Mouse (Mus musculus): ENCODE measurements around the gene Zhx3. TPM values are rescaled to one million over a fixed set of nuclear protein-coding genes. Genes with fewer than 3 reads are reported as not detected.

The Zhx3 gene
- polyA plus RNA-seq, 1 experiment from 2014 or later, result 14.9 TPM

GRCm38 (mm10) chr2:160731117-160731838, 141.5 kb downstream of the Zhx3 start, which contains the start of gene Plcg1:
Gene Plcg1 (plus strand): TSS chr2:160731300.
- under 1% methylated on average over 70 of the region's 99 CpGs for WGBS

GRCm38 (mm10) chr2:160730797-160731116, 142.0 kb downstream of the Zhx3 start:
- H3K9me3 ChIP-seq, result no peaks in the 10 kb centered on the region
- H3K36me3 ChIP-seq, result peaks cover 28% of the 10 kb centered on the region
- H3K4me2 ChIP-seq, result peak overlapping the region; percentile 98
- ATAC-seq (ENCODE audit: low read depth), result no peak
- 9% methylated on average over 19 of the region's 19 CpGs for WGBS
- no peaks in the 10 kb centered on the region for H3K27me3 ChIP-seq
- peak overlapping the region; percentile 98 for H3K27ac ChIP-seq (replicated peaks)
- H3K4me1 ChIP-seq (replicated peaks), result peaks cover 48% of the 10 kb centered on the region
- H3K4me3 ChIP-seq, result peak overlapping the region; percentile 66
- peak overlapping the region; percentile 98 for H3K9ac ChIP-seq

More at GRCm38 (mm10) chr2:160731117-160731838, 141.5 kb downstream of the Zhx3 start, which contains the start of gene Plcg1:
- H3K4me3 ChIP-seq, result peak within 1 kb of the TSS; percentile 66
- peaks cover 30% of the 10 kb centered on the region for H3K36me3 ChIP-seq
- peaks cover 54% of the 10 kb centered on the region for H3K4me1 ChIP-seq (replicated peaks)
- H3K4me2 ChIP-seq, result peak within 1 kb of the TSS; percentile 98
- no peaks in the 10 kb centered on the region for H3K9me3 ChIP-seq
- ATAC-seq (ENCODE audit: low read depth), result peak; percentile 97
- H3K27ac ChIP-seq (replicated peaks), result peak within 1 kb of the TSS; percentile 98
- H3K9ac ChIP-seq, result peak within 1 kb of the TSS; percentile 98
- no peaks in the 10 kb centered on the region for H3K27me3 ChIP-seq

- peak overlapping the region; percentile 98 for H3K9ac ChIP-seq
- no peak for ATAC-seq (ENCODE audit: low read depth)
- peak overlapping the region; percentile 66 for H3K4me3 ChIP-seq
- H3K36me3 ChIP-seq, result peaks cover 28% of the 10 kb centered on the region
- WGBS, result 29% methylated on average over 17 of the region's 17 CpGs
- peaks cover 42% of the 10 kb centered on the region for H3K4me1 ChIP-seq (replicated peaks)
- H3K4me2 ChIP-seq, result peak overlapping the region; percentile 98
- peak overlapping the region; percentile 98 for H3K27ac ChIP-seq (replicated peaks)
- no peaks in the 10 kb centered on the region for H3K27me3 ChIP-seq
- no peaks in the 10 kb centered on the region for H3K9me3 ChIP-seq
These were observed 142.7 kb downstream of the Zhx3 start for GRCm38 (mm10) chr2:160729851-160730796.

- Histone ChIP-seq H3K36me3 (peaks cover 26% of the 10 kb centered on the region), H3K27me3 (no peaks in the 10 kb centered on the region), H3K9me3 (no peaks in the 10 kb centered on the region), H3K4me2 (no peak overlapping the region), H3K27ac (replicated peaks) (no peak overlapping the region), H3K9ac (no peak overlapping the region), H3K4me3 (no peak overlapping the region), H3K4me1 (replicated peaks) (peaks cover 35% of the 10 kb centered on the region)
- 88% methylated on average over 2 of the region's 2 CpGs for WGBS
- ATAC-seq (ENCODE audit: low read depth), result no peak
These were observed 143.4 kb downstream of the Zhx3 start for GRCm38 (mm10) chr2:160729436-160729835.

DNA sequence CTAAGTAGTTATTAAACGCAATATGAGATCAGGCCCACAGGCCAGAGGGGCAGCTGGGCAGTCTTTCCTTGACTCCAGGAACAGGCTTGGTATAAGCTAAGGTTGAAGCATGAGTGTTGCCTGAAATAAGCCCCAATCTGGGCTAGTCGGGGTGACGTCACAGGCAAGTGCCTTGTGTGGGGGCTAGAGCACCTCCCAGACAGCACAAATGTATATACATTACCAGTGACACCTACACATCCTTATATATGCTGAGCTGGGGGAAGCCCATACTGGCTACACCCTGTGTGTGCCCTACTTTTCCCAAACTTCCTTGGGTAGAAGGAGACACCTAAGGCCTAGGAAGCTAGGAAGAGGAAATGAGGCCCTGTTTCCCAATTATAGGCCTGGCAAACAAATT, 143.8 kb downstream of the Zhx3 start:
- Histone ChIP-seq H3K36me3 (peaks cover 26% of the 10 kb centered on the region), H3K27me3 (no peaks in the 10 kb centered on the region), H3K4me2 (no peak overlapping the region), H3K9ac (no peak overlapping the region), H3K4me3 (no peak overlapping the region), H3K27ac (replicated peaks) (no peak overlapping the region), H3K4me1 (replicated peaks) (peaks cover 31% of the 10 kb centered on the region), H3K9me3 (no peaks in the 10 kb centered on the region)
- ATAC-seq (ENCODE audit: low read depth), result no peak
- 91% methylated on average over 3 of the region's 3 CpGs for WGBS

DNA sequence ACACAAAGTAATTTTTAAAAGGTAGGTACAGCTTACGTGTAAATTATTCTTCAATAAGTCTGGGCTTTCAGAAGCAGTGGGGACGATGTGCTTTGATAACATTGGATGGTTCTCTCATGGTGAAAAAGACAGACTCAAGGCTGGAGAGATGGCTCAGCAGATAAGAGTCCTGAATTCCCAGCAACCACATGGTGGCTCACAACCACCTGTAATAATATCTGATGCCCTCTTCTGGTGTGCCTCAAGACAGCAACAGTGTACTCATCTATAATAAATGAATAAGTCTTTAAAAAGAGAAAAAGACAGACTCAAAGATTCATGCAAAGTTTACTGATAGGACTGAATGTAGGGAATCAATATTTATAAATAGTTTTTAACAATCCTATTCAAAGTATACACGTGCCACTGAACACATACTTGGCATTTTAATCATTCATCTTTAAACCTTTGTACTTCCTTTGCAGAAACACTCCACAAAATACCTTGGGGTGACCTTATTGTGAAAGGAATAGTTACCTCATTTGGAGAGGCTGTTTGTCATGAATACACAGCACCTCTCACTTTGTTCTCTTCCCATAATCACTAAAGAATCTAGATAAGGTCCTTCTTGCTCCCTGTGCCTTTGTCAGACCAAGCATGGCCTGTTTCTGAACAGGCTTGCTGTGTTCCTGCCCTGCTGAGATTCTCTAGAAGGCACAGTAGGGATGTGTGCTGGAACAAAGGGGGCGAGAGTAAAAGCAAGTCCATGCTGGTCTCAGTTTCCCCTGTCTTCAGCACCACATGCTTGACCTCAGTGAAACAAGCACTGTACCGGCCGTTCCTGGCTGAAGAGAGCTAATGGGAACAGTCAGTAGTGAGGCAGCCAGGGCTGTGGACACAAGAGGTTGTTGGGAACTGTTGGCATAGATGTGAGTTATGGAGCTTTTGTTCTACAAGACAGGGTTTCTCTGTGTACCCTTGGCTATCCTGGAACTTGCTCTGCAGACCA, 146.6 kb downstream of the Zhx3 start:
- Histone ChIP-seq H3K36me3 (peaks cover 48% of the 10 kb centered on the region), H3K4me1 (replicated peaks) (peaks cover 11% of the 10 kb centered on the region), H3K4me2 (no peak overlapping the region), H3K4me3 (no peak overlapping the region), H3K27ac (replicated peaks) (no peak overlapping the region), H3K9ac (no peak overlapping the region), H3K27me3 (no peaks in the 10 kb centered on the region), H3K9me3 (no peaks in the 10 kb centered on the region)
- 86% methylated on average over 6 of the region's 6 CpGs for WGBS
- no peak for ATAC-seq (ENCODE audit: low read depth)

- Histone ChIP-seq H3K27ac (replicated peaks) (no peak overlapping the region), H3K9ac (no peak overlapping the region), H3K4me1 (replicated peaks) (no peaks in the 10 kb centered on the region), H3K36me3 (peaks cover 63% of the 10 kb centered on the region), H3K27me3 (no peaks in the 10 kb centered on the region), H3K4me3 (no peak overlapping the region), H3K9me3 (no peaks in the 10 kb centered on the region), H3K4me2 (no peak overlapping the region)
- no peak for ATAC-seq (ENCODE audit: low read depth)
- 91% methylated on average over 5 of the region's 5 CpGs for WGBS
These were observed 148.3 kb downstream of the Zhx3 start for GRCm38 (mm10) chr2:160724536-160724935.

DNA sequence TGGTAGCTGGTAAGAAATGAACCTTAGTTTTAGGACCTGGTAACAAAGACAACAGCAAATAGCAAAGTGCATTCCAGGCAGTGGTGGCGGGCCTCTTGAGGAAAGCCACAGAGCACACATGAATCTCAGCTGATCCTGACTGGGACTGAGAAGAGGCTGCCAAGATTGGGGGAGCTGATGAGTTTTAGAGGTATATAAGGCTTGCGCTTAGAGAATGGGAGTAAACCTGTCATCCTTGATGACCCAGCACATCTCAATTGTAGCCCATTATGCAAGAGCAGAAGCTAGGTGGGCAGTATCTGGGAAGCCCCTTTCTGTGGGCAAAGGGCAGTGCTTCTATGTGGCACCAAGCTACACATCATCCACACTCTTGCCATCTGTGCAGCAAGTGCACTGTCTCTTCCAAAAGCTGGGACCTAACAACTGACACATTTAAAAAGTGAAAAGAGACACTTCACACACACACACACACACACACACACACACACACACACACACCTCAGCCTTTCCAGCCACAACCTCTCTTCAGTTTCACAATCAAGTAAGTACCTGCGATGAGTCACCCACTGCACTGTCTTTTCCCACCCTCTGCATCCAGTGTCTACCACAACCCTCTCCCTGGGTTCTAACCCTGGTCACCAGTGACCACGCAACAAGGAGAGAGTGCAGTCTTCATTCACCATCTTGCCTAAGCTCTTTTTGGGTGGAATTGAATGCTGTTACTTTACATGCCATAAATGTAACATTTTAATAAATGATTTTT, 149.0 kb downstream of the Zhx3 start:
- Histone ChIP-seq H3K27ac (replicated peaks) (no peak overlapping the region), H3K4me1 (replicated peaks) (no peaks in the 10 kb centered on the region), H3K9ac (no peak overlapping the region), H3K9me3 (no peaks in the 10 kb centered on the region), H3K4me2 (no peak overlapping the region), H3K36me3 (peaks cover 71% of the 10 kb centered on the region), H3K4me3 (no peak overlapping the region), H3K27me3 (no peaks in the 10 kb centered on the region)
- ATAC-seq (ENCODE audit: low read depth), result no peak
- WGBS, result 94% methylated on average over 4 of the region's 4 CpGs

DNA sequence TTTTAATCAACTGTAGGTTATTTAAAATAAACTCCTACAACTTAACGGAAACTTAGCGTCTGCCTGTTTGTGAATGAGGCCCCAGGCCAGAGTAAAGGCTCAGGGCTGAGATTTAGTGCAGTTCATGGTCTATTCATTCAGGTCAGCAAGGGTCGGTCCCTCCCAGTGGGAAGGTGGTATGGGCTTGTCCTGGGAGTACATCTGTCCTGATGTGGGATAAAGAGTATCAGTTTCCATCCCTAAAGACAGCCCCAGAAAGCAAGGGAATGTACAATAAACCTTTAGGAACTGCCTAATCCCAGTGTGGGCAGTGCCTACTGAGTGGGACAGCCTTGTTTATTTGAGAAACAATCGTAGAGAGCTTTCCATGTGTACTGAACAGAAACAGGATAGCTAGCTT, 150.1 kb downstream of the Zhx3 start:
- no peaks in the 10 kb centered on the region for H3K9me3 ChIP-seq
- WGBS, result 71% methylated on average over 4 of the region's 4 CpGs
- ATAC-seq (ENCODE audit: low read depth), result no peak
- H3K4me1 ChIP-seq (replicated peaks), result no peaks in the 10 kb centered on the region
- no peaks in the 10 kb centered on the region for H3K27me3 ChIP-seq
- no peak overlapping the region for H3K9ac ChIP-seq
- no peak overlapping the region for H3K4me3 ChIP-seq
- H3K36me3 ChIP-seq, result peaks cover 81% of the 10 kb centered on the region
- no peak overlapping the region for H3K27ac ChIP-seq (replicated peaks)
- H3K4me2 ChIP-seq, result no peak overlapping the region

- WGBS, result 82% methylated on average over 3 of the region's 3 CpGs
- Histone ChIP-seq H3K36me3 (peaks cover 93% of the 10 kb centered on the region), H3K4me1 (replicated peaks) (no peaks in the 10 kb centered on the region), H3K27me3 (no peaks in the 10 kb centered on the region), H3K27ac (replicated peaks) (no peak overlapping the region), H3K9me3 (no peaks in the 10 kb centered on the region), H3K4me2 (no peak overlapping the region), H3K4me3 (no peak overlapping the region), H3K9ac (no peak overlapping the region)
- no peak for ATAC-seq (ENCODE audit: low read depth)
These were observed 154.0 kb downstream of the Zhx3 start for GRCm38 (mm10) chr2:160718811-160719210.

GRCm38 (mm10) chr2:160717269-160717668, 155.5 kb downstream of the Zhx3 start:
- H3K27me3 ChIP-seq, result no peaks in the 10 kb centered on the region
- no peaks in the 10 kb centered on the region for H3K4me1 ChIP-seq (replicated peaks)
- H3K4me3 ChIP-seq, result no peak overlapping the region
- no peak overlapping the region for H3K4me2 ChIP-seq
- ATAC-seq (ENCODE audit: low read depth), result no peak
- 75% methylated on average over 5 of the region's 5 CpGs for WGBS
- peaks cover 93% of the 10 kb centered on the region for H3K36me3 ChIP-seq
- H3K9me3 ChIP-seq, result no peaks in the 10 kb centered on the region
- no peak overlapping the region for H3K27ac ChIP-seq (replicated peaks)
- H3K9ac ChIP-seq, result no peak overlapping the region
